Mouse (Mus musculus): ENCODE data around the gene Ccdc146. TPM values are rescaled to one million over a fixed set of nuclear protein-coding genes. Genes with fewer than 3 reads are reported as not detected.
A peak's percentile ranks its signal among the peaks of the same experiment; 100 is the strongest.
"Not testable (repeated sequence)": the region's sequence is repeated elsewhere in the genome, so short reads cannot be mapped to it uniquely, and the experiment has no call there.

Gene Ccdc146
- polyA plus RNA-seq, 1 experiment from 2014 or later = 0.13 TPM

DNA sequence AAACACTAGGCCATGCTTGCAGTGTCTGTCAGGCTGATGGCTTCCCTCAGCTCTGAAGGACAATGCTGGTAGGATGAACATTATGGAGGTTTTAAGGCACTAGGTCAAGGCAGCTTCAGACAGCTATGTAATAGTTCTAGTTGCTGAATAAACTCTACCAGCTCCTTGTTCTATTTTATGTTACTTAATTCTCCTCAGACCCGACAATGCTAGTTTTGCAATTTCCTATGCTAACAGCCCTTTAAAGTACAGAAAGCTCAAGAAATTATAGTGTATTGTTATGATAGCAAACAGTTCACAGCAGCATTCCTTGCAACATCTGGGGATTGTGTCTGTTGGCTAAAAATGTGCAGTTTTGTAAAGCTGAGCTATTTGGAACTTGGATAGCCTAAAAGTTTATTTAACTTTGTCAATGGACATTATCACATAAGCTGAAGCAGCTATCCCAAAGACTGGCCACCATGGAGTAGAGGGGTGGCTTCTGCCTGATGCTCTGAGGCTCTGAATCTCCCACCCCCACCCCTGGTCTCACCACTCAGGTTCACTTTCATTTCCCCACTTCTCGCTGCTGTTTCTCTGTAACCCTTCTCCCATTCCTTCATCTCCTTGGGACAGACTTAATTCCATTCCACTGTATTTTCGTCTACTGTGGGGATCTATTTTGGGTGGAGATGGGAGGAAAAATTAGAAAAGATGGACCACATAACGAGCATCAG is 58.0 kb downstream of the Ccdc146 start:
- Histone ChIP-seq H3K4me2 (ENCODE audit: low read depth, low read length) (no peak overlapping the region), H3K4me1 (ENCODE audit: control insufficient read depth, low read depth, low read length) (no peaks in the 10 kb centered on the region), H3K9me3 (replicated peaks; ENCODE audit: control insufficient read depth, low read length) (no peaks in the 10 kb centered on the region), H3K9ac (ENCODE audit: low read depth, low read length) (no peak overlapping the region), H3K36me3 (ENCODE audit: control insufficient read depth, insufficient read depth) (no peaks in the 10 kb centered on the region), H3K27ac (ENCODE audit: low read length) (no peak overlapping the region), H3K4me3 (ENCODE audit: low read depth, low read length) (no peak overlapping the region), H3K27me3 (ENCODE audit: control insufficient read depth, insufficient read depth, low read depth, low read length) (no peaks in the 10 kb centered on the region)
- ATAC-seq (ENCODE audit: low read depth) = no peak
- WGBS (ENCODE audit: insufficient replicate concordance) = 47% methylated on average over 4 of the region's 4 CpGs

GRCm38 (mm10) chr5:21363343-21363742 is 61.1 kb downstream of the Ccdc146 start:
- no peaks in the 10 kb centered on the region for H3K27me3 ChIP-seq (ENCODE audit: control insufficient read depth, insufficient read depth, low read depth, low read length)
- H3K9ac ChIP-seq (ENCODE audit: low read depth, low read length) = no peak overlapping the region
- H3K4me3 ChIP-seq (ENCODE audit: low read depth, low read length) = no peak overlapping the region
- H3K4me2 ChIP-seq (ENCODE audit: low read depth, low read length) = no peak overlapping the region
- WGBS (ENCODE audit: insufficient replicate concordance) = 57% methylated on average over 3 of the region's 3 CpGs
- H3K9me3 ChIP-seq (replicated peaks; ENCODE audit: control insufficient read depth, low read length) = no peaks in the 10 kb centered on the region
- H3K27ac ChIP-seq (ENCODE audit: low read length) = no peak overlapping the region
- no peaks in the 10 kb centered on the region for H3K4me1 ChIP-seq (ENCODE audit: control insufficient read depth, low read depth, low read length)
- H3K36me3 ChIP-seq (ENCODE audit: control insufficient read depth, insufficient read depth) = no peaks in the 10 kb centered on the region
- ATAC-seq (ENCODE audit: low read depth) = no peak

GRCm38 (mm10) chr5:21358648-21359047 is 65.8 kb downstream of the Ccdc146 start:
- WGBS (ENCODE audit: insufficient replicate concordance) = 58% methylated on average over 3 of the region's 3 CpGs

GRCm38 (mm10) chr5:21351678-21352077 is 72.8 kb downstream of the Ccdc146 start:
- Histone ChIP-seq H3K4me3 (ENCODE audit: low read depth, low read length) (no peak overlapping the region), H3K27me3 (ENCODE audit: control insufficient read depth, insufficient read depth, low read depth, low read length) (no peaks in the 10 kb centered on the region), H3K4me2 (ENCODE audit: low read depth, low read length) (no peak overlapping the region), H3K9ac (ENCODE audit: low read depth, low read length) (no peak overlapping the region), H3K27ac (ENCODE audit: low read length) (no peak overlapping the region), H3K4me1 (ENCODE audit: control insufficient read depth, low read depth, low read length) (no peaks in the 10 kb centered on the region), H3K36me3 (ENCODE audit: control insufficient read depth, insufficient read depth) (no peaks in the 10 kb centered on the region), H3K9me3 (replicated peaks; ENCODE audit: control insufficient read depth, low read length) (no peaks in the 10 kb centered on the region)
- no peak for ATAC-seq (ENCODE audit: low read depth)

More at GRCm38 (mm10) chr5:21358648-21359047, 65.8 kb downstream of the Ccdc146 start:
- Histone ChIP-seq H3K27ac (ENCODE audit: low read length) (no peak overlapping the region), H3K4me2 (ENCODE audit: low read depth, low read length) (no peak overlapping the region), H3K36me3 (ENCODE audit: control insufficient read depth, insufficient read depth) (no peaks in the 10 kb centered on the region), H3K27me3 (ENCODE audit: control insufficient read depth, insufficient read depth, low read depth, low read length) (no peaks in the 10 kb centered on the region), H3K9ac (ENCODE audit: low read depth, low read length) (no peak overlapping the region), H3K4me3 (ENCODE audit: low read depth, low read length) (no peak overlapping the region), H3K4me1 (ENCODE audit: control insufficient read depth, low read depth, low read length) (no peaks in the 10 kb centered on the region), H3K9me3 (replicated peaks; ENCODE audit: control insufficient read depth, low read length) (no peaks in the 10 kb centered on the region)
- ATAC-seq (ENCODE audit: low read depth) = no peak

GRCm38 (mm10) chr5:21348366-21348765 is 76.1 kb downstream of the Ccdc146 start:
- Histone ChIP-seq H3K4me2 (ENCODE audit: low read depth, low read length) (no peak overlapping the region), H3K4me1 (ENCODE audit: control insufficient read depth, low read depth, low read length) (no peaks in the 10 kb centered on the region), H3K27me3 (ENCODE audit: control insufficient read depth, insufficient read depth, low read depth, low read length) (no peaks in the 10 kb centered on the region), H3K9ac (ENCODE audit: low read depth, low read length) (no peak overlapping the region), H3K4me3 (ENCODE audit: low read depth, low read length) (no peak overlapping the region), H3K27ac (ENCODE audit: low read length) (no peak overlapping the region), H3K36me3 (ENCODE audit: control insufficient read depth, insufficient read depth) (no peaks in the 10 kb centered on the region), H3K9me3 (replicated peaks; ENCODE audit: control insufficient read depth, low read length) (no peaks in the 10 kb centered on the region)
- 70% methylated on average over 7 of the region's 7 CpGs for WGBS (ENCODE audit: insufficient replicate concordance)
- ATAC-seq (ENCODE audit: low read depth) = no peak

GRCm38 (mm10) chr5:21342265-21342664 is 82.2 kb downstream of the Ccdc146 start:
- not testable (repeated sequence) for ATAC-seq (ENCODE audit: low read depth); H3K36me3 ChIP-seq (ENCODE audit: control insufficient read depth, insufficient read depth); H3K27me3 ChIP-seq (ENCODE audit: control insufficient read depth, insufficient read depth, low read depth, low read length); H3K4me1 ChIP-seq (ENCODE audit: control insufficient read depth, low read depth, low read length); H3K4me2 ChIP-seq (ENCODE audit: low read depth, low read length); H3K9ac ChIP-seq (ENCODE audit: low read depth, low read length); H3K27ac ChIP-seq (ENCODE audit: low read length); H3K9me3 ChIP-seq (replicated peaks; ENCODE audit: control insufficient read depth, low read length); H3K4me3 ChIP-seq (ENCODE audit: low read depth, low read length)

- H3K4me1 ChIP-seq (ENCODE audit: control insufficient read depth, low read depth, low read length) = no peaks in the 10 kb centered on the region; the same call in 1 of the 2 replicates
- no peak overlapping the region for H3K9ac ChIP-seq (ENCODE audit: low read depth, low read length)
- no peaks in the 10 kb centered on the region for H3K27me3 ChIP-seq (ENCODE audit: control insufficient read depth, insufficient read depth, low read depth, low read length)
- H3K9me3 ChIP-seq (replicated peaks; ENCODE audit: control insufficient read depth, low read length) = no peaks in the 10 kb centered on the region
- H3K4me3 ChIP-seq (ENCODE audit: low read depth, low read length) = no peak overlapping the region
- H3K36me3 ChIP-seq (ENCODE audit: control insufficient read depth, insufficient read depth) = no peaks in the 10 kb centered on the region
- no peak overlapping the region for H3K27ac ChIP-seq (ENCODE audit: low read length)
- WGBS (ENCODE audit: insufficient replicate concordance) = 19% methylated on average over 1 of the region's 1 CpGs
- peak; percentile 19; the same call in 1 of the 2 replicates for ATAC-seq (ENCODE audit: low read depth)
- no peak overlapping the region for H3K4me2 ChIP-seq (ENCODE audit: low read depth, low read length)
These were observed 92.4 kb downstream of the Ccdc146 start for GRCm38 (mm10) chr5:21332119-21332518.

GRCm38 (mm10) chr5:21331656-21332055 is 92.8 kb downstream of the Ccdc146 start:
- no peak for ATAC-seq (ENCODE audit: low read depth)
- no peaks in the 10 kb centered on the region for H3K27me3 ChIP-seq (ENCODE audit: control insufficient read depth, insufficient read depth, low read depth, low read length)
- 61% methylated on average over 5 of the region's 5 CpGs for WGBS (ENCODE audit: insufficient replicate concordance)

GRCm38 (mm10) chr5:21329672-21330665 is 94.5 kb downstream of the Ccdc146 start:
- no peak overlapping the region for H3K9ac ChIP-seq (ENCODE audit: low read depth, low read length)
- H3K4me2 ChIP-seq (ENCODE audit: low read depth, low read length) = no peak overlapping the region

More at GRCm38 (mm10) chr5:21331656-21332055, 92.8 kb downstream of the Ccdc146 start:
- H3K36me3 ChIP-seq (ENCODE audit: control insufficient read depth, insufficient read depth) = no peaks in the 10 kb centered on the region
- no peak overlapping the region for H3K4me3 ChIP-seq (ENCODE audit: low read depth, low read length)
- no peaks in the 10 kb centered on the region; the same call in 1 of the 2 replicates for H3K4me1 ChIP-seq (ENCODE audit: control insufficient read depth, low read depth, low read length)
- no peak overlapping the region for H3K4me2 ChIP-seq (ENCODE audit: low read depth, low read length)
- no peak overlapping the region for H3K27ac ChIP-seq (ENCODE audit: low read length)
- H3K9ac ChIP-seq (ENCODE audit: low read depth, low read length) = no peak overlapping the region
- no peaks in the 10 kb centered on the region for H3K9me3 ChIP-seq (replicated peaks; ENCODE audit: control insufficient read depth, low read length)

More at GRCm38 (mm10) chr5:21329672-21330665, 94.5 kb downstream of the Ccdc146 start:
- Histone ChIP-seq H3K9me3 (replicated peaks; ENCODE audit: control insufficient read depth, low read length) (no peaks in the 10 kb centered on the region), H3K27ac (ENCODE audit: low read length) (no peak overlapping the region), H3K27me3 (ENCODE audit: control insufficient read depth, insufficient read depth, low read depth, low read length) (no peaks in the 10 kb centered on the region), H3K4me3 (ENCODE audit: low read depth, low read length) (no peak overlapping the region), H3K4me1 (ENCODE audit: control insufficient read depth, low read depth, low read length) (no peaks in the 10 kb centered on the region; the same call in 1 of the 2 replicates), H3K36me3 (ENCODE audit: control insufficient read depth, insufficient read depth) (no peaks in the 10 kb centered on the region)
- WGBS (ENCODE audit: insufficient replicate concordance) = 52% methylated on average over 11 of the region's 11 CpGs
- ATAC-seq (ENCODE audit: low read depth) = no peak

Measured in liver, embryonic 16.5 days (tissue).